Mouse (Mus musculus): ENCODE results near the gene A3galt2. TPM values are rescaled to one million over a fixed set of nuclear protein-coding genes. Genes with fewer than 3 reads are reported as not detected.
A peak's percentile ranks its signal among the peaks of the same experiment; 100 is the strongest.

Gene A3galt2
- polyA plus RNA-seq, 1 experiment: 0.16 TPM

DNA sequence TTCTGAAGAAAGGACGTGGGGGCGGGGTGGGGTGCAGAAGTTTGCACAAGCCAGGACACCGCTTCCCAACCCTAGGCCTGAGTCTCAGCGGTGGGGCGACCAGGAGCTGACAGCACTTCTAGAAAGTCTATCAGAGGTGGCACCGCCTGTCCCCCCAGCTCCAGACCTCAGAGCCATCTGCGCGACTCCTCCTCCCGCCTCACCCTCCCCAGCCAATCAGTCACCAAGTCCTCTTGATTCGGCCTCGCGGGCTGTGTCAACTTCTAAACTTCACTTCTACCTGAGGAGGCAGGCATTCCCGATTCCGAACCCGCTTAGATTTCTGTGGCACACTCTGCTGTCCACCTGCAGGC lies 51.6 kb downstream of the A3galt2 start:
- peak overlapping the region; percentile 18 for H3K27ac ChIP-seq (ENCODE audit: insufficient read depth, low read depth, low read length)
- peak; percentile 83 for TF ChIP-seq POLR2A (IDR thresholded peaks at IDR 0.05; ENCODE audit: low read depth, low read length)
- TF ChIP-seq CTCF (conservative IDR thresholded peaks at IDR 0.05; ENCODE audit: insufficient read depth, insufficient read length, low read depth, low read length): no peak
- H3K36me3 ChIP-seq (ENCODE audit: control insufficient read depth, insufficient read depth, low read length): no peaks in the 10 kb centered on the region
- H3K27me3 ChIP-seq (replicated peaks; ENCODE audit: control insufficient read depth, insufficient read depth, low read length): no peaks in the 10 kb centered on the region
- peaks cover 17% of the 10 kb centered on the region for H3K4me1 ChIP-seq (ENCODE audit: control insufficient read depth, insufficient read depth, low read length)
- peak overlapping the region; percentile 65 for H3K4me3 ChIP-seq (ENCODE audit: insufficient read depth, low read depth, low read length)
- 1% methylated on average over 15 of the region's 15 CpGs for WGBS
- peak; percentile 86 for DNase-seq

DNA sequence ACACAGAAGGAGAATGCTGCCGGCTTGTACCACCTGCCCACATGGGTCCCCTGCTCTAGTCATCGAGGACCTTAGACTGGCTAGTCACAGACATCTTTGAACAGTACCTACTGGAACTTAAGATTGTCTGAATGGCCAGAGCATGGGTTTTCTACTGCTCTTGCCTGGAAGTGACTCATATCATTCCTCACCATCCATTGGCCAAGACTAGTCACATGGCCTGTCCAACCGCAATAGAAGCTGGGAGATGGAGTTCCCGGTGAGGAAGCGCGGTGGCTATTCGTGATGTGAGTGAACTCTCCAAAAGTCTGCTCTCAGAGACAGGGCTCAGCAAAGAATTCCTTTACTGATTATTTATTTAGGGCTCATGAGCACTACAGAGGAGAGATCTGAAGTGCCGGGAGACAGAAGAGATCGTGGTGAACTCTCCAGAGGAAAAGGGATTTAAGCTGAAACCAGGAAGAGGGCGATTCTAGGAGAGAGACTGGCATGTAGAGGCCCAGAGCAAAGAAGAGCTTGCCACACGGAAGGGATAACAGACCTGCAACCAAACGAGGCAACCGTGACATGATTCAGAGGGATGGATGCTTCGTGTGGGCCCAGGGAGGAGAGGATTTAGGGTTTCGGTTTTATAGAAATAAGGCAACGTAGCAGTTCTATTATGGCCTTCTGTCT lies 56.4 kb downstream of the A3galt2 start:
- DNase-seq: peak; percentile 94
- Histone ChIP-seq H3K4me3 (ENCODE audit: insufficient read depth, low read depth, low read length) (peak overlapping the region; percentile 54), H3K27me3 (replicated peaks; ENCODE audit: control insufficient read depth, insufficient read depth, low read length) (no peaks in the 10 kb centered on the region), H3K27ac (ENCODE audit: insufficient read depth, low read depth, low read length) (no peak overlapping the region), H3K36me3 (ENCODE audit: control insufficient read depth, insufficient read depth, low read length) (no peaks in the 10 kb centered on the region), H3K4me1 (ENCODE audit: control insufficient read depth, insufficient read depth, low read length) (no peaks in the 10 kb centered on the region)
- no peak for TF ChIP-seq CTCF (conservative IDR thresholded peaks at IDR 0.05; ENCODE audit: insufficient read depth, insufficient read length, low read depth, low read length)
- no peak for TF ChIP-seq POLR2A (IDR thresholded peaks at IDR 0.05; ENCODE audit: low read depth, low read length)
- WGBS: 12% methylated on average over 16 of the region's 16 CpGs

DNA sequence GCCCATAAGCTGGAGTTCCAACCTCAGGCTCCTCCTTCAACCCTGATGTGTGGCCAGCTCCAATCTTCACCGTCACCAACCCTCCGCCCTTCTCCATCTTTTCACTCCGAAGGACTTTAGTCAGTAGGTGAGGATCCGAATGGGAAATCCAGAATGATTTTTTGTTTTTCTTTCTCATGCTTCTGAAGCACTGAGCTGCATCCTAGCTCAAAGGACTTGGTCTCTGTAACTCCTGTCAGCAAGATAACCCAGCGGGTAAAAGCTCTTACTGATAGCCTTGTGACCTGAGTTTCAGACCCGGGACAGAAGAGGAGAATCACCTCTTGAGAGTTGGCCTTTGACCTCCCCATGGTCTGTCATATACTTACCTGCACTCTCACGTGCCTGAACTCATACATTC lies 61.8 kb downstream of the A3galt2 start:
- H3K27me3 ChIP-seq (replicated peaks; ENCODE audit: control insufficient read depth, insufficient read depth, low read length): no peaks in the 10 kb centered on the region
- WGBS: 62% methylated on average over 7 of the region's 7 CpGs
- H3K27ac ChIP-seq (ENCODE audit: insufficient read depth, low read depth, low read length): no peak overlapping the region
- H3K36me3 ChIP-seq (ENCODE audit: control insufficient read depth, insufficient read depth, low read length): no peaks in the 10 kb centered on the region
- H3K4me1 ChIP-seq (ENCODE audit: control insufficient read depth, insufficient read depth, low read length): no peaks in the 10 kb centered on the region
- no peak for DNase-seq
- TF ChIP-seq POLR2A (IDR thresholded peaks at IDR 0.05; ENCODE audit: low read depth, low read length): no peak
- no peak for TF ChIP-seq CTCF (conservative IDR thresholded peaks at IDR 0.05; ENCODE audit: insufficient read depth, insufficient read length, low read depth, low read length)
- H3K4me3 ChIP-seq (ENCODE audit: insufficient read depth, low read depth, low read length): no peak overlapping the region

Other genes with a start within 250 kb of the A3galt2 start
- gene Zscan20, start 145.3 kb upstream of the A3galt2 start, polyA plus RNA-seq (2012; rRNA removed): 2.3 and 2.6 TPM in 2 replicates
- 14.3 and 16.1 TPM in 2 replicates for gene Tlr12, start 136.7 kb upstream of the A3galt2 start, polyA plus RNA-seq (2012; rRNA removed)
- 64.6 and 69.5 TPM in 2 replicates for gene Phc2, start 100.7 kb upstream of the A3galt2 start, polyA plus RNA-seq (2012; rRNA removed)
- gene Zfp362, start 50.7 kb downstream of the A3galt2 start, polyA plus RNA-seq (2012; rRNA removed): 29.5 and 29.7 TPM in 2 replicates
- 3.3 and 3.7 TPM in 2 replicates for gene Trim62, start 128.2 kb downstream of the A3galt2 start, polyA plus RNA-seq (2012; rRNA removed)
- gene Azin2, start 207.1 kb downstream of the A3galt2 start, polyA plus RNA-seq (2012; rRNA removed): 14.0 and 14.7 TPM in 2 replicates
- gene Ak2, start 236.6 kb downstream of the A3galt2 start, polyA plus RNA-seq (2012; rRNA removed): 91.4 and 110 TPM in 2 replicates

Measured in kidney, adult 2 months (tissue).